Mouse (Mus musculus) kidney, embryonic 16.5 days (tissue): ENCODE measurements around the gene Trim44. TPM values are rescaled to one million over a fixed set of nuclear protein-coding genes. Genes with fewer than 3 reads are reported as not detected.

Experiments
- ATAC-seq: fragments of 200-750 bp; cut with Nextera tagmentation; 2 replicates; pipeline ENCODE4 v1.8.0; 2017; ENCODE audit warnings: moderate TSS enrichment; ENCODE audit not compliant: low FRiP score, low TSS enrichment
- H3K27ac ChIP-seq: fragments of 300-500 bp; sonication (generic); 2 replicates; pipeline ENCODE4 v1.5.1; 2014; ENCODE audit warnings: low read length
- H3K27me3 ChIP-seq: fragments of 300-500 bp; sonication (generic); 2 replicates; pipeline ENCODE4 v1.6.1; 2014; ENCODE audit warnings: low read length, control low read depth, mixed read lengths; ENCODE audit not compliant: insufficient read depth
- H3K36me3 ChIP-seq: fragments of 300-500 bp; sonication (generic); 2 replicates; pipeline ENCODE4 v1.6.1; 2014; ENCODE audit warnings: low read length, control low read depth, mixed read lengths; ENCODE audit not compliant: insufficient read depth
- H3K4me1 ChIP-seq: fragments of 300-500 bp; sonication (generic); 2 replicates; pipeline ENCODE4 v1.6.1; 2014; ENCODE audit warnings: low read length, control low read depth, mixed read lengths; ENCODE audit not compliant: insufficient read depth
- H3K4me2 ChIP-seq: fragments of 300-500 bp; sonication (generic); replicated peaks from 2 replicates; pipeline ENCODE4 v1.6.1; 2014; ENCODE audit warnings: low read depth, low read length
- H3K4me3 ChIP-seq: fragments of 300-500 bp; sonication (generic); 2 replicates; pipeline ENCODE4 v1.5.1; 2014; ENCODE audit warnings: mild to moderate bottlenecking, low read length
- H3K9ac ChIP-seq: fragments of 300-500 bp; sonication (generic); replicated peaks from 2 replicates; pipeline ENCODE4 v1.6.1; 2014; ENCODE audit warnings: low read length
- H3K9me3 ChIP-seq: fragments of 300-500 bp; sonication (generic); 2 replicates; pipeline ENCODE4 v1.6.1; 2016; ENCODE audit warnings: low read length, control low read depth
- WGBS: fragments of 180-500 bp; shearing (Covaris S2); extraction: QIAGEN DNeasy Blood & Tissue Kit; methylation state at CpG from one replicate; pipeline ENCODE4 v1.1.7; 2014; 5-methylcytosine and 5-hydroxymethylcytosine counted together
- polyA plus RNA-seq: library from polyadenylated mRNA; unstranded; fragments of >200 nt; fragmentation: Nextera tagmentation; extraction: Ambion mirVana; gene quantifications from 2 replicates; pipeline ENCODE4 v1.2.1, GENCODE M21; 2015

Gene Trim44
- polyA plus RNA-seq, 1 experiment from 2014 or later = 23.4 TPM

- no peak for ATAC-seq
- no peaks in the 10 kb centered on the region for H3K9me3 ChIP-seq
- no peak overlapping the region for H3K9ac ChIP-seq
Observed at GRCm38 (mm10) chr2:102372690-102373089, 34.9 kb downstream of the Trim44 start.

GRCm38 (mm10) chr2:102371332-102371731 is 36.3 kb downstream of the Trim44 start:
- no peak overlapping the region for H3K4me2 ChIP-seq
- no peak overlapping the region for H3K27ac ChIP-seq
- ATAC-seq = no peak
- H3K4me1 ChIP-seq = no peaks in the 10 kb centered on the region
- no peak overlapping the region for H3K4me3 ChIP-seq
- no peak overlapping the region for H3K9ac ChIP-seq
- no peaks in the 10 kb centered on the region for H3K9me3 ChIP-seq
- H3K27me3 ChIP-seq = no peaks in the 10 kb centered on the region
- no peaks in the 10 kb centered on the region for H3K36me3 ChIP-seq

More at GRCm38 (mm10) chr2:102372690-102373089, 34.9 kb downstream of the Trim44 start:
- H3K4me3 ChIP-seq = no peak overlapping the region
- H3K4me1 ChIP-seq = no peaks in the 10 kb centered on the region
- H3K27ac ChIP-seq = no peak overlapping the region
- no peaks in the 10 kb centered on the region for H3K36me3 ChIP-seq
- no peak overlapping the region for H3K4me2 ChIP-seq
- H3K27me3 ChIP-seq = no peaks in the 10 kb centered on the region

- Histone ChIP-seq H3K9me3 (no peaks in the 10 kb centered on the region), H3K36me3 (no peaks in the 10 kb centered on the region), H3K27ac (no peak overlapping the region), H3K27me3 (no peaks in the 10 kb centered on the region), H3K4me2 (no peak overlapping the region), H3K9ac (no peak overlapping the region), H3K4me3 (no peak overlapping the region), H3K4me1 (no peaks in the 10 kb centered on the region)
- ATAC-seq = no peak
- WGBS = 87% methylated on average over 7 of the region's 7 CpGs
Observed at GRCm38 (mm10) chr2:102365983-102366545, 41.6 kb downstream of the Trim44 start.

GRCm38 (mm10) chr2:102364565-102365200 is 42.9 kb downstream of the Trim44 start:
- Histone ChIP-seq H3K36me3 (no peaks in the 10 kb centered on the region), H3K4me3 (no peak overlapping the region), H3K27ac (no peak overlapping the region), H3K27me3 (no peaks in the 10 kb centered on the region), H3K4me2 (no peak overlapping the region), H3K4me1 (no peaks in the 10 kb centered on the region), H3K9ac (no peak overlapping the region), H3K9me3 (no peaks in the 10 kb centered on the region)
- WGBS = 79% methylated on average over 4 of the region's 4 CpGs
- no peak for ATAC-seq

GRCm38 (mm10) chr2:102362896-102363530 is 44.6 kb downstream of the Trim44 start:
- H3K36me3 ChIP-seq = no peaks in the 10 kb centered on the region
- no peak for ATAC-seq
- H3K27me3 ChIP-seq = no peaks in the 10 kb centered on the region
- H3K4me3 ChIP-seq = no peak overlapping the region
- H3K9ac ChIP-seq = no peak overlapping the region
- no peaks in the 10 kb centered on the region for H3K4me1 ChIP-seq
- H3K9me3 ChIP-seq = no peaks in the 10 kb centered on the region
- no peak overlapping the region for H3K4me2 ChIP-seq
- H3K27ac ChIP-seq = no peak overlapping the region
- 97% methylated on average over 1 of the region's 1 CpGs for WGBS

GRCm38 (mm10) chr2:102362266-102362665 is 45.4 kb downstream of the Trim44 start:
- H3K27ac ChIP-seq = no peak overlapping the region
- WGBS = 71% methylated on average over 2 of the region's 2 CpGs
- H3K9me3 ChIP-seq = no peaks in the 10 kb centered on the region
- H3K4me2 ChIP-seq = no peak overlapping the region
- no peak overlapping the region for H3K4me3 ChIP-seq
- no peak for ATAC-seq
- H3K4me1 ChIP-seq = no peaks in the 10 kb centered on the region
- peaks cover 2% of the 10 kb centered on the region; the same call in 1 of the 2 replicates for H3K36me3 ChIP-seq
- H3K9ac ChIP-seq = no peak overlapping the region
- H3K27me3 ChIP-seq = no peaks in the 10 kb centered on the region

- Histone ChIP-seq H3K36me3 (peaks cover 12% of the 10 kb centered on the region; the same call in 1 of the 2 replicates), H3K4me2 (no peak overlapping the region), H3K4me3 (no peak overlapping the region), H3K27me3 (no peaks in the 10 kb centered on the region), H3K27ac (no peak overlapping the region), H3K9me3 (no peaks in the 10 kb centered on the region), H3K4me1 (no peaks in the 10 kb centered on the region), H3K9ac (no peak overlapping the region)
- no peak for ATAC-seq
- WGBS = 93% methylated on average over 7 of the region's 7 CpGs
Observed at GRCm38 (mm10) chr2:102356879-102357695, 50.5 kb downstream of the Trim44 start.

GRCm38 (mm10) chr2:102354076-102354475 is 53.6 kb downstream of the Trim44 start:
- no peak overlapping the region for H3K9ac ChIP-seq
- H3K9me3 ChIP-seq = no peaks in the 10 kb centered on the region
- ATAC-seq = no peak
- no peak overlapping the region for H3K27ac ChIP-seq
- no peaks in the 10 kb centered on the region for H3K27me3 ChIP-seq
- no peaks in the 10 kb centered on the region for H3K4me1 ChIP-seq
- H3K4me2 ChIP-seq = no peak overlapping the region
- H3K36me3 ChIP-seq = peaks cover 12% of the 10 kb centered on the region; the same call in 1 of the 2 replicates
- WGBS = 91% methylated on average over 1 of the region's 1 CpGs
- H3K4me3 ChIP-seq = no peak overlapping the region

- H3K4me1 ChIP-seq = no peaks in the 10 kb centered on the region
- peaks cover 4% of the 10 kb centered on the region for H3K36me3 ChIP-seq
- H3K27me3 ChIP-seq = no peaks in the 10 kb centered on the region
- 84% methylated on average over 2 of the region's 2 CpGs for WGBS
- no peak overlapping the region for H3K9ac ChIP-seq
- H3K4me2 ChIP-seq = no peak overlapping the region
- H3K4me3 ChIP-seq = no peak overlapping the region
- ATAC-seq = no peak
- no peak overlapping the region for H3K27ac ChIP-seq
- H3K9me3 ChIP-seq = no peaks in the 10 kb centered on the region
Observed at GRCm38 (mm10) chr2:102341429-102341828, 66.2 kb downstream of the Trim44 start.
